Mouse (Mus musculus): ENCODE data around the gene T2.
A peak's percentile ranks its signal among the peaks of the same experiment; 100 is the strongest.
"Not testable (repeated sequence)": the region's sequence is repeated elsewhere in the genome, so short reads cannot be mapped to it uniquely, and the experiment has no call there.

Gene T2

DNA sequence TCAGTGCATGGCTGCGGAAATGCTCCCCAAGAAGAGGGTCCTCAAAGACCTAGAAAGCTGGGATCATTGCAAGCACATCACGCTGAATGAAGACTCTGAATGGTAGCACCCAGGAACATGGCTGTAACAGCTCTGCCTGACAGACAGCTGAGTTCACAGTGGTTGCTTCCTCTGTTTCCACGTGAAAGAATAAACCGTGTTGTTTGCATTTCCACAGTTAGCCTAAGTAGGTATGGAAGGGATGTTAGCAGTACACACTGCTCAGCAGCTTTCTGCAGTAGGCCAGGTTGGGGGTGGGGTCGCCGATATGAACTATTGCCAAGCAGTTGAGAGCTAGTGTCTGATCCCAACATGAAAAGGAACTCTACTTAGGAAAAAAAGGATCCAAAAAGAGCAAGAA, at the start of gene T2:
Gene T2 (plus strand): TSS at position 301 of the 400 bp plus-strand sequence.
- DNase-seq (ENCODE audit: low spot score in 2 of 2) = no peak

DNA sequence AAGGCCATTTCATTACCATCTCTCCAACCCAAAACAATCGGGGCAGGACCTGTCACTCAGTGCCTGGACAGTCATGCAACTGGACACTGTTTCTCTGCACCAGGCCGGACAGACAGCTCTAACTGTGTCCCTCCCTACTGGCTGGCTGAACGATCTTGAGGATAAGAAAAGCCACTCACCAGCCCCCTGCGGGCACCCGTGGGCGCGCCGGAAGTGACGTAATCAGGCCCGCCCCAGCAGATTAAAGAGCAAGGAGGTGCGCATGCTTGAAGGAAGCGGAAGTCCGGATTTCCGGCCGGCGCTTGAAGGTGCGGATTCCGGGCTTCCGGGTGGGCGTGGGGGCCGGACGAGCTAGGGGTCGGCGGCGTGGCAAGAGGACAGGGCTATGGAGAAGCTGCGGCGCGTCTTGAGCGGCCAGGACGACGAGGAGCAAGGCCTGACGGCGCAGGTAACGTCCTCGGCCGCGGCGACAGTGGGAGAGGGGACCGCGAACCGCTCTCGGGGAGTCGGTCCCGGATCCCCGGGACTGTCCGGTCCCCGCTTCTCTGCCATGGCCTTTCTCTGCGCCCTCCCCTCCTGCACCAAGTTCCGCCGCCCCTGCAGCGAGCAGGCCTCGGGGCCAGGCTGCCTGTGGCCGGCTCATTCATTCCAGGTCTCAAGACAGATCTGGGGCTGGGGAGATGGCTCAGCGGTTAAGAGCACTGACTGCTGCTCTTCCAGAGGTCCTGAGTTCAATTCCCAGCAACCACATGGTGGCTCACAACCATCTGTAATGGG, 44.8 kb upstream of the T2 start, which contains the start of gene Sft2d1:
Gene Sft2d1 (plus strand): TSS at position 265 of the 777 bp plus-strand sequence.
- DNase-seq (ENCODE audit: low spot score in 2 of 2) = peak; percentile 94 to 96

DNA sequence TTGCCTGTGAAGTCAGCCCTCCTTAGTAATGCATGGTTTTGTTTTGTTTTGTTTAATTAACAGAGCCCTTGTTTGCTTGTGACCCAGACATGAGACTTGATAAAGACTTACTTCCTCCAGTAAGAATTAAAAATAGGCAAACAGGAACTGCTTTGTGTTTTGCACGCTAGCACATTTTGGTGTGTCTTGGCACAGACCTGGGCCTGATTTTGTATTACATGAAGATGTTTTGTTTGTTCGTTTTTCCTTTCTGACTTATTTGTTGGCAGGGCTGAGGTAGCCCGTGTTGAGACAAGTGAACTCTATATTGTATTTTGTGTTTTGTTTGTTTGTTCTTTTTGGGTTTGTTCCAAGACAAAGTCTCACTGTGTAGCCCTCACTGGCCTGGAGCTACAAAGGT, 44.0 kb upstream of the T2 start:
- DNase-seq (ENCODE audit: low spot score in 2 of 2) = no peak

DNA sequence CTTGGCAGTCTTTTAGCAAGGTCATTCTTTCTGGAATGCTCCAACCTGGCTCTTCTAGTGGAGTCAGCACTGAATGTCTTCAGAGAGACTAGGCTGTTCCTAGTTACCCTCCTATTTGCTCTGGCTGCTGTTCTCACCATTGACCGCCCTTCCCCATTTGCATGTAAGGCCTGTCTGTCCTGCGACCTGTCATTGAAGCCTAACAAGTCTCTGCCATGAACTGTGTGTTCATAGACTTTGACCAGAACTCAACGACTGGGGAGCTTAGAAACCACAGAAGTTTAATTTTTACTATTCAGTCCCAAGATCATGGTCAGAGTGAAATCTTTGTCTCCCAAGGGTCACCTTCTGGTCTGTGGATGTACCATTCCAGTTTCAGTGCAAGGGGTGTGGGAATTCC, 41.8 kb upstream of the T2 start:
- no peak for DNase-seq (ENCODE audit: low spot score in 2 of 2)

DNA sequence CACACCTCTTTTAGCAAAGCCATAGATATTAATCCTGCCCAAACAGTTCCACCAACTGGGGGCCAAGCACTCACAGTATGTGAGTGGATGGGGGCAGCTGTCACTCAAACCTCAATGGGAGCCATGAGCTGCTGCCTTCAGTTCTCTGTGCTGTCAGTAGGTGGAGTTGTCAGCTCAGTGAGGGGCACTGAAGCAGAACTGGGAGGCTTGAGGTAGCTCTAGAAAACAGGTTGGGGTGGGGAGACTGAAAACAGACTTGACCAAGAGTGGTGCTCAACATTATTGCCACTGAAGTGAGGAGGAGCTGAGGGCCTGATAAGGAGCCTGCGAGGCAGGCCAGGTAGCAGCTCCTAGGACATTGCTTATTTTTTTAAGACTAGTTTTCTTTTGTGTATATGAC, 39.5 kb upstream of the T2 start:
- DNase-seq (ENCODE audit: low spot score in 2 of 2) = no peak

DNA sequence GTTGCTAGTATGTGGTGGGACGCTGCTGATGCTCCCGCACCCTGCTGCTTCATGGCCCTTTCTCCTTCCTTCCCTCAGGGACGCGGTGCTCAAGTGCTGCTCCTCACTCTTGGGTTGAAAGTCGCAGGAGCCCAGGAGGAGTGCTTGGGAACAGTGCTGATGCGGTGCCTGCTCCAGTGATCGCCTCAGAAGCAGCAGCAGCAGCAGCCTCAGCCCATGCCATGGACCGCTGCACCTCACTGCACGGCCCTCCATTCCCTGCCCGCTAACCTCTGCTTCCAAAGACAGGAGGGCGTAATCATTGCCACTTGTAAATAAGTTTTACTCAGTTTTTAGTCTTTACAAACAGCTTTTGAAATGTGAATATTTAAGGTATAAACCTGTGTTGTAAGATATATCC, 28.9 kb upstream of the T2 start:
- DNase-seq (ENCODE audit: low spot score in 2 of 2) = not testable (repeated sequence)

DNA sequence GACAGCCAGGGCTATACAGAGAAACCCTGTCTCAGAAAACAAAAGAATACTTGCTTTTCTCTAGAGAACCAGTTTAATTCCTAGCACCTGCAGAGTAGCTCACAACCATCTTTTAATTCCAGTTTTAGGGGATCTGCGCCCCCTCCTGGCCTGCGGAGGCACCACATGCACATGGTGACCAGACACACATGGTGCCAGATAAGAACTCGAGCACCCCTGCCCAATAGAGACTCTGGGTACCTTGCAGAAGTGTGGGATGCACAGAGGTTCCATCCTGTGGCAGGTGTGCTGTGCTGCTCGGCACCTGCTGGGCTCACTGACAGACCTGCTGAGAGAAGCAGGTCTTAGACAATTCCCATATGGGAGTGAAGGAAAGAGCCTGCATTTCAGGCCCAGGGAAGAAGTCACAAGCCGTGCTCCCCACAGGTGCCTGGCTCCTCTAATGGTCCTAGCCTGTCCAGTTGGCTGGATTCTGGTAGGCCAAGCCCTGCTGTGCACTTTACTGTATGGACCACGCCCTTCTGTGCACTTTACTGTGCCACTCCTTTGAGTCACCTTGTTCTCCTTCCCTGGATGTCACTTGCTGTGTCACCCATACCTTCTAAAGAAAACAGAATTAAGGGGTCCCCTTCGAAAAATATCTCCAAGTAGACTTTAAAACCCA, 27.1 kb upstream of the T2 start:
- DNase-seq (ENCODE audit: low spot score in 2 of 2) = no peak

DNA sequence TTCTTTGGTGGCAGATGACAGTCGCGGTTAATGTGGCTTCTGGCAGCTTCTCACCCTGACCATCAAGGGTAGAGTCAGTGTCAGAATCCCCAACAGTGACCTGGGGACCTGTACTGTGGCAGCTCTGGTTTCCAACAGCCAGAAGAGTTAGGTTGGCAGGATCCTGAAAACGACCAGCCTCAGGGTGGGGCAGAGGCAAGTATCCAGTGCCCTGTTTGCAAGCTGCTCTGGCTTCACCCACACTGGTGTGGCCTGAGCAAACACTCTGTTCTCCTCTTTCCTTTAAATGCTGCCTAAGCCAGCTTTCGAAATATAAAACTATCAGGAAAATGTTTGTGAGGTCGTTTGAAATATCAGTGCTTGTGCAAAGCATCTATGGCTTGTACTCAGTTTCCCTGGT, 25.2 kb upstream of the T2 start:
- no peak for DNase-seq (ENCODE audit: low spot score in 2 of 2)

DNA sequence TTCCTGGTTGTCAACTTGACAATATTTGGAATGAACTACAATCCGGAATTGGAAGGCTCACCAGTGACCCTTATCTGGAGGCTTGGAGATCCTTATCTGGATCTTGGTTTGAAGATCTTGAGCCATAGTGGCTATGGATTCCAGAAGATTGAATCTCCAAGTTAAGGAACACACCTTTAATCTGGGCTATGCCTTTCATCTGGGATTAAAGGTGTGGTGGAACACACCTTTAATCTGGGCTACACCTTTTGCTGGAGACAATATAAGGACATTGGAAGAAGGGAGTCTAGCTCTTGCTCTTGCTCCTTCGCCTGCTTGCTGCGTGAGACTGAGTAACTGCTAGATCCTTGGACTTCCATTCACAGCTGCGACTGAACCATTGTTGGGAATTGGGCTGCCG, 18.6 kb upstream of the T2 start, which contains the start of gene Prr18:
Gene Prr18 (plus strand): TSS at position 301 of the 400 bp plus-strand sequence.
- not testable (repeated sequence) for DNase-seq (ENCODE audit: low spot score in 2 of 2)

DNA sequence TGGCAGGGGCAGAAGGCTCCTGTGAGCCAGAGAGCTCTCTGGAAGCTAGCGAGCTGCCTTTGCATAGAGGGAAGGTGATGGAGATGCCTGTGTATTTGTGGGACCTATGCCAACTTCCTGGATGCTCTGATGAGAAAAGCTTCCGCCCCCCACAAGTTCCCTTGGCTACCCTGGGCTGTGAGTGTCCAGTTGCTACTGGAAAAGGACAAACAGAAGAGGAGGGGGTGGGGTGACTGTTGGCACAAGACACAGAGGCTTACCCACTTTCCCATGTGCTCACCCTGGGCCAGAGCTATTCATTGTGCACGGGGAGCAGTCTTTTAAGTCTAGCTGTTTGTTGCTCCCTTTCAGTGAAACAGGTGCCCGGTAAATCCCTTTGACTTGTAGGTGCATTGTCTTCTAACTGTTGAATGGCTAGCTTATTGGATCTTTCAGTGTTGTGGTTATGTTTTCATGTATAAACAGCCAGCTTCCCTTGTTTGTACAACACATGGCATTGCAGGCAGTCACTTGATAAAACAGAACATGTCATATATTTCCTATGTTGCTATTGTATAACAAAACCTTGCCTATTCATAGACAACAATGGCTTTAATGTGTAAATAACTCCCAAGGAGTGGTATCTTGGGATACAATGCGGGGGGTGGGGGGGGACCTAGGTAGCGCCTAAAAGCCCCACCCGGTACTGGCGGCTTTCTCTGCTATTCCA, 16.0 kb upstream of the T2 start:
- no peak for DNase-seq (ENCODE audit: low spot score in 2 of 2)

DNA sequence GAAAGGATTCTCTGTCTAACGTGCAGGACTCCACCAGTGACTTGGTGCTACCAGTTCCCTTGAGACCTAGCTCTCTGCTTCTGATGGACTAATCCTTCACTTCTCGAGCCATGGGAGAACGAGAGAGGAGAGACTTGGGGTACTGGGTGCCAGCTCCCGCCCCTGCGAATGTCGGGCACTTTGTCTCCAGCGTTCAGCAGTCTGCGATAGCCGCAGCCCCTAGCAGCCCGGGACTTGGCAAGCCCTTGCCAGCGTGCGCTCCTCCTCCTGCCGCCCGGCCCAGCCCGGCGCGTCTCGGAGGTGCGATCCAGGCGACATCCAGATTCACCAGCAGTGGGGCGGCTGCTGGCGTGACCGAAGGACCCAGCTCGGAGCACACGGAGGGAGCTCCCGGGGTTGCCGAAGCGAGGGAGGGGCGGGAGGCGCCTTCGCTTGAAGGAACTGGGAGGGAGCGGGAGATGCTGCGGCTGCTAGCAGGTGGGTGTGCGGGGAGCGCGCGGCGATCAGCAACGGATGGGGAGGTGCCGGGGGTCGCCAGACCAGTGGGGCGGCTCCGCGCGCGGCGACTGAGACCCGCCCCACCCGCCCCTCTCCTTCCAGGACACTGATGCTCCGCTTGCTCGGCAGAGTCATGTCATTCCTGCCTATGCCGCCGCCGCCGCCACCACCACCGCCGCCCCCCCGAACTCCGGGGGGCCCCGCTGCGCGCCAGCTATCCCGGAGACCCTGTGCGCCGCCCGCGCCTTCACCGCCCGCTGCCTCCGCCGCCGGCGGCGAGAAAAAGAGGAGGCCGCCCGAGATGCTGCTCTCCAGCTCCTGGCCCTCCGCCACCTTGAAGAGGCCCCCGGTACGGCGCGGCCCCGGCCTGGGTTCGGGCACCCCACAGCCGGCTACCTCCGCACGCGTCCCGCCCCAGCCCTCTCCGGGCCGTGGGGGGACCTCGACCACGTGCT, 15.1 kb upstream of the T2 start:
- peak in 1 of 2 experiments; percentile 34 for DNase-seq (ENCODE audit: low spot score in 2 of 2)

DNA sequence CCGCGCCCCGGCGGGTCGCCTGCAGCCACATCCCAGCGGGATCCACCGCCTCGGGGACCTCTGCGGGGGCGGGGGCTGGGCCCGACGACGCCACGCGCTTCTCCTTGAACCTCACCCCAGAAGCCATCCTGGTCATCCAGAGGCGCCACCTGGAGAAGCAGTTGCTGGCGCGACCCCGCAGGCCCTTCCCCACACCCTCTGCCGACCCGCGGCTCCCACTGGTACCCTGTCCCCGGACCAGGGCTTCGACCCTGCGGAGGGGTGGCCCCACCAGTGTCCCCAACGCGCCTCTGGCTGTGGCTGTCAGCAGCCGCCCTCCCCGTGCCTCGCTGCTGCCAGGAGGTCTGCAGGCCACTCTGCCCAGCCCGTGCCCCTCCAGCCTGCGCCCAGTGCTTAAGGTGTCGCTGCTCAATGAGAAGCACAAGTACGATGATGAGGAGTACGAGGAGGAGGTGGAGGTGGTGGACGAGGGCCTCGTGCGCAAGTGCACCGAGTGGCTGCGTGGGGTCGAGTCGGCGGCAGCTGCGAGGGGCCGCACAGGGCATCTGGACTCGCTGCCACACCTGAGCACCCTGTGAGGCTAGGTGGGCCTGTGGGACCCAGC, 14.3 kb upstream of the T2 start:
- no peak for DNase-seq (ENCODE audit: low spot score in 2 of 2)

DNA sequence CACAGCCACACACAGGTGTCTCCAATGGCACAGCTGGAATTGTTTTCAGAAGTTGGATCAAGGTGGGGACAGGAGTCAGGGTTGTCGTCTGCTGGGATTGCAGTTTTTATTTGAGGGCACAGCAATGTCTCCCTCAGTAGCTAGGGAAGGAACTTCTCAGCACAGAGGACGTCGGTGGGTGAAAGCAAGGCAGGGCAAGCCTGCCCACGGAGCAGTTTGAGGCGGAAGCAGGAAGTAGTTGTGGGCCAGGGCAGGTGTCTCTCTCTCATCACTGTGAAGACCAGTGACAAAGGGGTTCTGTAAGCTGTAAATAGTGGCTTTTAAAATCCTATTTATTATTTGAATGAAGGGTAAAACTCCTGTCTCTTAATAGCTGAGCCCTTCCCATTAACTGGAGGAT, 13.1 kb upstream of the T2 start:
- DNase-seq (ENCODE audit: low spot score in 2 of 2) = no peak

DNA sequence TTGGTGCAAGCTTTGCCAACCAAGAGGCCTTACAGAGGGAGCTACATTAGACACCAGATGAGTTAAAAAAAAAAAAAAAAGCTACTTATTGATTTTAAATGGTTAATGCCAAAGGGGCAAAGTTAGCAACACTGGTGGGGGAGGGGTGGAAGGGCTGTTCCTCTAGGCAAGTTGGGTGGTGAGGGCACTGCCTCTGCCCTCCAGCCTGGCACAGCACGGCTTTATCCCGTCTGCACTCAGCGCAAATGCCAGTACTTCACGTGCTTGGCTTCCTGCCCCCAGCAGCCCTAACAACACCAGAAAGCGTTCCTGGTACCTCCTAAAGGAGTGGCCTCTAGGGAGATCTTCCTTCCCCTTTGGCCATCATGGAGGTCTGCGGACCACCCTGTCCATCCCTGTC, 12.4 kb upstream of the T2 start:
- no peak for DNase-seq (ENCODE audit: low spot score in 2 of 2)

DNA sequence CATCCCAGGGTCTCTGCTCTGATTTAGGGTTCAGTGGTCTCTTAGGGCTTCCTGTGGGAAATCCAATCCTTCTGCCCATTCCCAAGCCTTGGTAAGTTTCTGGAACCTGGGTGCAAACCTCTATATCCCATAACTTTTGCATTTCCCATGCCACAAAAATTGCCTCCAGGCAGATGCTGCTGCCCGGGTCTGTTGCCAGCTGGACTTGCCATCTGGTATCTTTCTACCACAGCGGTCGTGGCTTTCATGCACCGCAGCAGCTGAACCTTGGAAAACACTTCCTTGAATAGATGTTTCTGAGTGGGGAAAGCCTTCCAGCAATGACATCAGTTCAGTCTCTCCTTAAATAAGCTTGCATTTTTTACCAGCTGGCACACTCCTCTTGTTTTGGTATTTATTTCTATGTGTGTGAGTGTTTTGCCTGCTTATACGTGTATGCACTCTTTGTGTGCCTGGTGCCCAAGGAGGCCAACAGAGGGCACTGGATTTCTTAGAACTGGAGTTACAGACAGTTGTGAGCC, 8.0 kb upstream of the T2 start:
- DNase-seq (ENCODE audit: low spot score in 2 of 2) = no peak

DNA sequence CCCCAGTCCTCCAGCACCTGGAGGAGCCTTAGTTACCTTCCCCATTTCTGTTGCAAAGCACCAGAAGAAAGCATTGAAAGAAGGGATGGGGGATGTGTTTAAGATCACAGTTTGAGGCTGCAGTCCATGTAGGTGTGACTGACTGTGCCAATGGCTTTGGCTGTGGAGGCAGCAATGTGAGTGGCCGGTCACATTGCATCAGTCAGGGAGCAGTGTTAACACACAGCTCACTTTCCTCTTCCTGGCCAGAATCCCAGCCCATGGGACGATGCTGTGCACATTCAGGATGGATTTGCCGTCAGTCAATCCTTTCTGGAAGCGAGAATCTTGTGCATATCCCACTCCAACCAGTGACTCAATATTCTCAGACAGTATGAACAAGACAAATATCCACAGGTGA, 6.9 kb upstream of the T2 start:
- no peak for DNase-seq (ENCODE audit: low spot score in 2 of 2)

DNA sequence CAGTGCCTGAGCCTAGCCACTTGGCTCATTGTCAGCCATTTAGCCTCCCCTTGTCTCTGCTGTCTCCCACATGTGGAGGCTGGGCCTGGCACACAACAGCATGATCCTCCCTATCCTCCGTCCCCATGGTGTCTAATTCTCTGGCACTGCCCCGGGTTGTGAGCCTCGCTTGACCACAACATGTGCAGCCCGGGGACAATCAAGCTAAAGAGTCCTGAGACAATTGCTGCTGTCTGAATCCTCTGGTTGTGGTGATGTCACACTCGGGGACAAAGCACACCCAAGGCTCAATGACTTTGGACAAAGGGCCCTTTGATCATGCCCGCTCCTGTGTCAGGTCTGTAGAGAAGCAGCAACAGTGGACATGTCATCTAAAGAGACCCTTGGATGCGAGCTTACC, 4.7 kb upstream of the T2 start:
- DNase-seq (ENCODE audit: low spot score in 2 of 2) = no peak

DNA sequence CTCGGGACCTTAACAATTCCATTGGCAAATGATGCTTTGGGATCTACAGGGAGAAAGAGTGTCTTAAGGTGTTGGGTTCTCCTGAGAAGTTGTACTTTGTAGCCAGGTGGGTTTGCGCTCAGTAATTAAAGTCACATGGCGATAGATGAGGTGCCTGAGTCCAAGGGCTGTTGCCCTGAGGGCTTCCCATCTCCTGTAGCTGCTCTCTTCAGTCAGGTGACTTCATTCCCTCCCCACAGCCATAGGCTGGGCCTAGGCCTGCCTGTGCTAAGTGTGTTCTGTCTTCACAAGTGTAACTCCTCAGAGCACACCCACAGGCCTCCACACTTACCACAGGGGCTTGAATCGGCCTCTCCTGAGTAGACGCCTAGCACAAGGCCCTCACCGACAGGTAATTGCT, 1.7 kb downstream of the T2 start:
- DNase-seq (ENCODE audit: low spot score in 2 of 2) = no peak

DNA sequence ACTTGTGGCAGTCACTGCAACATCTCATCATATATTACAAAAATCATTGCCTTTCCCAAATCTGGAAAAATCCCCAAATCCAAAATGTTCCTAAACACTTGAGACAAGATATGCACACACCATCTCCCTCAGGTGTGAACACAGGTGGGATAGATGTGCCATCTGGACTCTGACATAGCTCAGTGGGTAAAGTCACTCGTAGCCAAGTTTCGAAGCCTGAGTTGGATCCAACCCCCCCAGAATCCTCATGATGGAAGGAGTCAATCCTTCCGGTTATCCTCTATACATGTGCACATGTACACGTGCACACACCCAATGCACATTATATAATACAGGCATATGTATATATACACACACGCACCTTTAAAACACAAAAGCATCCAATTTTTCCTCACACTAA, 5.1 kb downstream of the T2 start:
- DNase-seq (ENCODE audit: low spot score in 2 of 2) = no peak

DNA sequence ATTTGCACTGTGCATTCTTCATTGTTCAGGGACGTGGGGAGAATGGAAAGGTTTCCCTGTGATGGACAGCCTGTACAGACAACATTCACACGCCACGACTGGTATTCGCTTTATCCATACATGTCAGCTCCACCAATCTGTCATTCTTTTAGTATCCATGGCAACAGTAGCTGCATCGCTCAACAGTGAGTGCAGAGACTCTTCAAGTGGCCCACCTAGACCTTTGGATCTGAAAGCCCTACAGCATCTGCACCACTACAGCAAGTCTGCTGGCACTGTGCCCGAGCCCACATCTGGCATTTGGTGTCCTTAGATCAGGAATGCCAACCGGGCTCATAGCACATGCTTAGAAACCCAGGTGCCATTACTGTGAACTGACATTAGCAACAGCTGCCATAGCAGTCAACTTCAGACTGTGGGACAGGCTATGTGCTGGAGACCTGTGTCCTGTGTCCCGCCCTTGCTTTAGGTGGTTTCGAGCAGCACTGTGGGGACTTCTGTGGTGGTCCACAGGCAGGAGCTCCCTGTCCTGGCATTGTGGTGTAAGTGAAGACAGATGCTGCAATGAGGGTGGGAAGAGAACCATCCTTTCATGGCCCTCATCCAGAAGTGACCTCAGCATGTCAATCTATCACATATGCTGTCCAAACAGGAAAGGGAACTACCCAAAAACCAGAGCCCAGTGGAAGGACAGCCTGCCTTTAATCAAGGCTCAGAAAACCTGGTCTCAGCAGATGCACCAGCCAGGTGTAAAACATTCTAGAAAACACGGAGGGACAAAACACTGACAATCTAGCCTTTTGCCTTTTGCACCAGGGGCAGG, 5.7 kb downstream of the T2 start:
- no peak for DNase-seq (ENCODE audit: low spot score in 2 of 2)

All from urinary bladder, adult 18-20 months (tissue).